Mouse (Mus musculus) CH12.LX (cell line): ENCODE measurements at regions not wholly inside any gene's neighbourhood (a gene's known extent, or its start where the extent isn't known, plus 50 kb on each side); places are given as distances from the start of the nearest gene placed in this dataset.

Source experiments
- DNase-seq: peaks from one replicate; pipeline ENCODE4 v3.0.0-alpha.2; 2013; ENCODE audit errors: extremely low read depth
- H3K27ac ChIP-seq: 2 replicates; pipeline ENCODE4 v1.5.1; 2012; ENCODE audit warnings: low read depth, mild to moderate bottlenecking, control low read depth, moderate library complexity; ENCODE audit not compliant: insufficient read depth
- H3K27me3 ChIP-seq: replicated peaks from 2 replicates; pipeline ENCODE3; 2012; ENCODE audit warnings: inconsistent platforms
- H3K36me3 ChIP-seq, 2 experiments: replicated peaks in 1 of 2; 2 replicates each; pipeline versions ENCODE3 to v1.6.1; 2012; ENCODE audit warnings: inconsistent platforms in 1 of 2, low read length in 1 of 2, mild to moderate bottlenecking in 1 of 2, mixed read lengths in 1 of 2, moderate library complexity in 1 of 2; ENCODE audit not compliant: control insufficient read depth in 1 of 2, insufficient read depth in 1 of 2
- H3K4me1 ChIP-seq, 2 experiments: 2 replicates each; pipeline ENCODE4 v1.6.1; 2012; ENCODE audit warnings: inconsistent platforms in 1 of 2, moderate library complexity in 1 of 2; ENCODE audit not compliant: insufficient read depth in 2 of 2, control insufficient read depth in 1 of 2
- H3K4me2 ChIP-seq: 2 replicates; pipeline ENCODE4 v1.6.1; 2012; ENCODE audit warnings: low read depth, mild to moderate bottlenecking, control low read depth; ENCODE audit not compliant: poor library complexity, insufficient read depth, severe bottlenecking
- H3K4me3 ChIP-seq, 3 experiments: fragments of 150-350 bp in 1 of 3; sonication (generic) in 1 of 3; replicated peaks in 1 of 3; 2 replicates each; pipeline versions ENCODE3 to v1.5.1; 2011 to 2012; ENCODE audit warnings: low read depth in 2 of 3, low read length in 2 of 3, mild to moderate bottlenecking in 2 of 3, moderate library complexity in 2 of 3, control low read depth in 1 of 3, improper control_type of control experiment in 1 of 3, inconsistent platforms in 1 of 3, mixed read lengths in 1 of 3; ENCODE audit not compliant: poor library complexity in 1 of 3
- H3K79me2 ChIP-seq: replicated peaks from 2 replicates; pipeline ENCODE4 v1.6.1; 2012; ENCODE audit warnings: mild to moderate bottlenecking, moderate library complexity; ENCODE audit not compliant: control insufficient read depth, poor library complexity, insufficient read depth, severe bottlenecking; ENCODE audit errors: extremely low read depth
- H3K9ac ChIP-seq: 2 replicates; pipeline ENCODE4 v1.6.1; 2012; ENCODE audit warnings: low read depth, mild to moderate bottlenecking, control low read depth, moderate library complexity; ENCODE audit not compliant: insufficient read depth
- H3K9me3 ChIP-seq: replicated peaks from 2 replicates; pipeline ENCODE3; 2012; ENCODE audit warnings: low read length, inconsistent platforms, mixed read lengths
- CHD1 ChIP-seq: IDR thresholded peaks from 2 replicates; pipeline ENCODE4 v1.6.1; 2012; ENCODE audit warnings: low read depth, low read length, improper control_type of control experiment, inconsistent platforms
- CHD2 ChIP-seq: IDR thresholded peaks from 2 replicates; pipeline ENCODE4 v1.6.1; 2011; ENCODE audit warnings: low read length, improper control_type of control experiment
- CTCF ChIP-seq, 2 experiments: IDR thresholded peaks in 1 of 2; conservative IDR thresholded peaks in 1 of 2; 2 replicates each; pipeline ENCODE4 v1.5.1; 2011 to 2012; ENCODE audit warnings: low read depth in 2 of 2, low read length in 2 of 2, improper control_type of control experiment in 1 of 2, inconsistent platforms in 1 of 2, mild to moderate bottlenecking in 1 of 2, moderate library complexity in 1 of 2
- E2F4 ChIP-seq: IDR thresholded peaks from 2 replicates; pipeline ENCODE4 v1.6.1; 2011; ENCODE audit warnings: low read depth, low read length, improper control_type of control experiment; ENCODE audit not compliant: insufficient replicate concordance
- ELF1 ChIP-seq: IDR thresholded peaks from 2 replicates; pipeline ENCODE4 v1.6.1; 2014; ENCODE audit warnings: low read depth, mild to moderate bottlenecking, inconsistent platforms, low read length, improper control_type of control experiment
- ETS1 ChIP-seq: conservative IDR thresholded peaks from 2 replicates; pipeline ENCODE4 v1.6.1; 2012; ENCODE audit warnings: low read depth, mild to moderate bottlenecking, inconsistent platforms, low read length, improper control_type of control experiment, moderate library complexity
- GABPA ChIP-seq: IDR thresholded peaks from 2 replicates; pipeline ENCODE4 v1.6.1; 2012; ENCODE audit warnings: low read depth, low read length, improper control_type of control experiment, inconsistent platforms; ENCODE audit not compliant: insufficient replicate concordance
- IRF4 ChIP-seq: IDR thresholded peaks from 2 replicates; pipeline ENCODE4 v1.6.1; 2014; ENCODE audit warnings: low read depth, mild to moderate bottlenecking, inconsistent platforms, low read length, improper control_type of control experiment
- JUN ChIP-seq: IDR thresholded peaks from 2 replicates; pipeline ENCODE4 v1.6.1; 2011; ENCODE audit warnings: low read depth, mild to moderate bottlenecking, low read length, improper control_type of control experiment, moderate library complexity; ENCODE audit not compliant: insufficient read depth
- KAT2A ChIP-seq: IDR thresholded peaks from 2 replicates; pipeline ENCODE4 v1.6.1; 2012; ENCODE audit warnings: low read length, improper control_type of control experiment, inconsistent platforms; ENCODE audit not compliant: insufficient replicate concordance
- MAX ChIP-seq: IDR thresholded peaks from 2 replicates; pipeline ENCODE4 v1.6.1; 2011; ENCODE audit warnings: low read length, improper control_type of control experiment
- MAZ ChIP-seq: IDR thresholded peaks from 2 replicates; pipeline ENCODE4 v1.6.1; 2012; ENCODE audit warnings: low read depth, mild to moderate bottlenecking, inconsistent platforms, low read length, improper control_type of control experiment, moderate library complexity
- MEF2A ChIP-seq: IDR thresholded peaks from 2 replicates; pipeline ENCODE4 v1.6.1; 2014; ENCODE audit warnings: low read depth, mild to moderate bottlenecking, inconsistent platforms, low read length, improper control_type of control experiment, borderline replicate concordance
- MYC ChIP-seq: IDR thresholded peaks from 2 replicates; pipeline ENCODE4 v1.6.1; 2011; ENCODE audit warnings: low read depth, mild to moderate bottlenecking, improper control_type of control experiment, low read length
- NELFE ChIP-seq: IDR thresholded peaks from 2 replicates; pipeline ENCODE4 v1.6.1; 2011; ENCODE audit warnings: low read depth, low read length, improper control_type of control experiment
- NRF1 ChIP-seq: IDR thresholded peaks from 2 replicates; pipeline ENCODE4 v1.6.1; 2014; ENCODE audit warnings: low read depth, mild to moderate bottlenecking, inconsistent platforms, low read length, improper control_type of control experiment, moderate library complexity
- POLR2AphosphoS2 ChIP-seq: IDR thresholded peaks from 2 replicates; pipeline ENCODE4 v1.6.1; 2011; ENCODE audit warnings: low read depth, low read length, improper control_type of control experiment
- RAD21 ChIP-seq: IDR thresholded peaks from 2 replicates; pipeline ENCODE4 v1.6.1; 2011; ENCODE audit warnings: low read depth, mild to moderate bottlenecking, low read length, improper control_type of control experiment, moderate library complexity
- RCOR1 ChIP-seq: conservative IDR thresholded peaks from 2 replicates; pipeline ENCODE4 v1.6.1; 2012; ENCODE audit warnings: low read depth, mild to moderate bottlenecking, inconsistent platforms, low read length, improper control_type of control experiment
- TCF12 ChIP-seq: IDR thresholded peaks from 2 replicates; pipeline ENCODE4 v1.6.1; 2014; ENCODE audit warnings: low read depth, mild to moderate bottlenecking, inconsistent platforms, low read length, improper control_type of control experiment
- USF1 ChIP-seq: IDR thresholded peaks from 2 replicates; pipeline ENCODE4 v1.6.1; 2014; ENCODE audit warnings: low read depth, mild to moderate bottlenecking, inconsistent platforms, low read length, improper control_type of control experiment
- USF2 ChIP-seq: conservative IDR thresholded peaks from 2 replicates; pipeline ENCODE4 v1.6.1; 2011; ENCODE audit warnings: low read depth, low read length, improper control_type of control experiment
- ZC3H11A ChIP-seq: IDR thresholded peaks from 2 replicates; pipeline ENCODE4 v1.6.1; 2012; ENCODE audit warnings: low read depth, mild to moderate bottlenecking, inconsistent platforms, low read length, improper control_type of control experiment
- dilution Hi-C: fragments of 300-500 bp; cut with MboI; formaldehyde crosslinking; loops from 2 replicates; pipeline ENCODE4 v1.14.3; 2020; ENCODE audit warnings: low sequenced_read_pairs; ENCODE audit not compliant: extremely low pct_unique_long_range_greater_than_20kb, extremely low pct_ligation_motif_present
- in situ Hi-C: fragments of 300-500 bp; cut with MboI; formaldehyde crosslinking; loops from 3 replicates; pipeline ENCODE4 v1.14.3; 2019; ENCODE audit warnings: low sequenced_read_pairs, low pct_ligation_motif_present, low pct_unique_long_range_greater_than_20kb, mixed read lengths

DNA sequence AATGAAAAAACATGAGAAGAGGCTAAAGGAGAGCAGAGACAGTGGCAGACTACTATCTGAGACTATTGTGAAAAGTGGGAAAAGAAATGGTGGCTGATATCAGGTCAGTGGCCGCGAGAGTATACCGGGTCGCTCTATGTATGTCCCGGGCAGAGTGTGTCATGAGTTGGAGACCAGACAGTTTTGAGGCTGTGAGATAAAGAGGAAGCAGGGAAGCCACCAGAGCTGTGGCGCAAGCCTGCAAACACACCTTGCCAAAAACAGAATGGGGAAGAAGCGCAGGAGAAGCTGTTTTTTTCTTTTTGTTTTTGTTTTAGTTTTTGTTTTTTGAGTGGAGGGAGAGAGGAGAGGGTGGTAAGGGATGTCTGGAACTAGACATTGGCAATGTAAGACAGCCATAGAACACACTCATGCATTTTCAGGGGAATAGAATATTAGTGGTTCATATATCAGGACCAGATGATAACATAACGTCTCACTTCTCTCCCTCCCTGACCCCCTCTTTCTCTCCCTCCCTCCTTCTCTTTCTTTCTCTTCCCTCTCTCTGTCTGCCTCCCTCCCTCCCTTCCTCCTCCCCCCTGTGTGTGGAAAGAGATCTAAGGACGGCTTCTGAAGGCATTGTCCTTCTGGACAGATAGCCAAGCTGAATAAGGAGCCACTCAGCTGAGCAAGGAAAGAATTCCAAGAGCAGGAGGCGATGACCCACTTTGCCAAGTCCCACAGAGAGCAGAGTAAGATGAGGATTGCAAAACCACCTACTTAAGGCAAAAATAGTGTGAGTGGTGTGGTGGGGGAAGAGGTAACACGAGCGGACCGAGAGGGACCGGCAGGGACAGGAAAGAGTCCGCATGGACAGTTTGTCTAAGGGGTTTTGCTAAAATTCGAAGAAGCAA lies 167.9 kb downstream of the Dusp6 start:
- TF ChIP-seq CHD1 (no peak), E2F4 (no peak), POLR2AphosphoS2 (no peak), MYC (no peak), NELFE (no peak), ELF1 (no peak), RCOR1 (no peak), TCF12 (no peak), MAX (no peak), RAD21 (no peak), CTCF (conservative IDR thresholded peaks at IDR 0.05 in 1 of 2, IDR thresholded peaks at IDR 0.05 in 1 of 2; ENCODE audit: low read depth in 2 of 2, low read length in 2 of 2) (no peak), GABPA (no peak), MAZ (no peak), CHD2 (no peak), NRF1 (no peak), MEF2A (no peak), ETS1 (no peak), IRF4 (no peak)
- no peaks in the 10 kb centered on the region for H3K27me3 ChIP-seq
- dilution Hi-C loops (no loop called here), in situ Hi-C loops (no loop called here)
- no peaks in the 10 kb centered on the region for H3K79me2 ChIP-seq
- H3K4me3 ChIP-seq = no peak overlapping the region
- no peak overlapping the region for H3K27ac ChIP-seq
- no peaks in the 10 kb centered on the region for H3K9me3 ChIP-seq
- peak overlapping the region; percentile 16; the same call in 1 of the 2 replicates for H3K4me2 ChIP-seq
- DNase-seq = peak; percentile 9
- peaks cover 0 to 9% of the 10 kb centered on the region in 2 experiments; a peak in 2 of 4 replicates for H3K4me1 ChIP-seq
- no peaks in the 10 kb centered on the region for H3K36me3 ChIP-seq
- no peak overlapping the region for H3K9ac ChIP-seq

DNA sequence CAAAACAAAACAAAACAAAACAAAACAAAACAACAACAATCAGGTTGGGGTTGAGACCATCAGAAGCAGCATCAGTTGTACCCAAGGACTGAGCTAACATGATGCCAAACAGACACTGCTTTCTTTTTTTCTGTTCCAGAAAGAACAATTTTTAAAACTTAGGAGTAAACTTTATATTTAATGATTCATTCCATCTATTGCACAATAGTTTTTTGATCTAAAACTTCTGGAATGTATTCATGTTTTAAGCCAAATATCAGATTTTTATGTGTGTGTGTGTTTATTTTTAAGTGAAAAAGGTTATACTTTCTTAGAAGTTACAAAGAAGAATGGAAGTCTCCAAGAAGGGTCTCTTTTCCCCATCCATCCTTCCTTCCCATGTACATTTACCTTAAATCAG lies 174.0 kb downstream of the Dusp6 start:
- TF ChIP-seq CHD1 = no peak
- no peak for TF ChIP-seq TCF12
- TF ChIP-seq KAT2A = no peak
- no peak for TF ChIP-seq USF2
- TF ChIP-seq JUN = no peak
- TF ChIP-seq MYC = no peak
- no peak for TF ChIP-seq ZC3H11A
- no peak for TF ChIP-seq USF1
- H3K4me3 ChIP-seq = no peak overlapping the region
- no peaks in the 10 kb centered on the region for H3K36me3 ChIP-seq
- in situ Hi-C loops (no loop called here), dilution Hi-C loops (no loop called here)
- H3K9me3 ChIP-seq = no peaks in the 10 kb centered on the region
- peaks cover 0 to 4% of the 10 kb centered on the region in 2 experiments; a peak in 1 of 4 replicates for H3K4me1 ChIP-seq
- H3K9ac ChIP-seq = no peak overlapping the region
- no peak overlapping the region for H3K4me2 ChIP-seq
- DNase-seq = no peak
- no peak overlapping the region for H3K27ac ChIP-seq
- no peaks in the 10 kb centered on the region for H3K27me3 ChIP-seq
- no peaks in the 10 kb centered on the region for H3K79me2 ChIP-seq
